Mouse (Mus musculus) adrenal gland, adult 18-20 months (tissue): ENCODE measurements around the gene Toe1. TPM values are rescaled to one million over a fixed set of nuclear protein-coding genes. Genes with fewer than 3 reads are reported as not detected.
"Not testable (repeated sequence)": the region's sequence is repeated elsewhere in the genome, so short reads cannot be mapped to it uniquely, and the experiment has no call there.

ENCODE experiments used
- DNase-seq, 2 experiments: peaks; one replicate each; pipeline ENCODE4 v3.0.0; 2021 to 2022; ENCODE audit warnings: low spot score in 2 of 2
- long read RNA-seq, 2 experiments: library from polyadenylated mRNA; stranded (forward); transcript quantifications; one replicate each; pipeline ENCODE4 v2.0.0; 2021
- total RNA-seq, 2 experiments: library from RNA; stranded (reverse); gene quantifications; 1 replicate in 1 of 2; 2 replicates in 1 of 2; pipeline ENCODE4 v1.2.3; 2021

The Toe1 gene
- 10 to 100 TPM; 13.5 to 14.9 TPM for total RNA-seq
- long read RNA-seq, experiment 1, transcript Toe1-201 (8 exons, 2,090 nt): major isoform, 6 of 11 reads
- long read RNA-seq, experiment 1, partial matches to known transcripts: 0 of 11 reads
- long read RNA-seq, experiment 1, other reads (novel, unspliced or antisense): 5 of 11 reads
- long read RNA-seq, experiment 2, transcript Toe1-201 (8 exons, 2,090 nt): major isoform, 28 of 34 reads
- long read RNA-seq, experiment 2, partial matches to known transcripts: 0 of 34 reads
- long read RNA-seq, experiment 2, other reads (novel, unspliced or antisense): 6 of 34 reads

- DNase-seq: peak; percentile 82 to 84
These were observed at the start of gene Toe1, which contains the start of gene Mutyh for GRCm38 (mm10) chr4:116807197-116808129. Gene Toe1, minus strand, starts transcription at chr4:116807640. Gene Mutyh, plus strand, starts transcription at chr4:116807723.

GRCm38 (mm10) chr4:116857203-116857602 is 49.8 kb upstream of the Toe1 start:
- no peak for DNase-seq

- no peak for DNase-seq
These were observed 46.8 kb upstream of the Toe1 start for GRCm38 (mm10) chr4:116854286-116854685.

- DNase-seq: no peak
These were observed 42.5 kb upstream of the Toe1 start for GRCm38 (mm10) chr4:116849901-116850300.

- no peak for DNase-seq
These were observed 36.9 kb upstream of the Toe1 start for GRCm38 (mm10) chr4:116844324-116844723.

- DNase-seq: no peak
These were observed 33.4 kb upstream of the Toe1 start for GRCm38 (mm10) chr4:116840841-116841240.

GRCm38 (mm10) chr4:116840096-116840495 is 32.7 kb upstream of the Toe1 start:
- DNase-seq: not testable (repeated sequence)

GRCm38 (mm10) chr4:116838999-116839398 is 31.6 kb upstream of the Toe1 start:
- no peak for DNase-seq

GRCm38 (mm10) chr4:116830070-116830368 is 22.6 kb upstream of the Toe1 start:
- DNase-seq: no peak

GRCm38 (mm10) chr4:116829364-116830069 is 22.1 kb upstream of the Toe1 start:
- no peak for DNase-seq

GRCm38 (mm10) chr4:116827819-116828218 is 20.4 kb upstream of the Toe1 start:
- DNase-seq: no peak

GRCm38 (mm10) chr4:116824541-116825004 is 17.1 kb upstream of the Toe1 start:
- DNase-seq: peak; percentile 55 to 65

- DNase-seq: no peak
These were observed 14.2 kb upstream of the Toe1 start, which contains the start of gene Hpdl for GRCm38 (mm10) chr4:116821694-116822016. Gene Hpdl, minus strand, starts transcription at chr4:116821707.

- DNase-seq: peak; percentile 71 to 76
These were observed 13.7 kb upstream of the Toe1 start for GRCm38 (mm10) chr4:116820902-116821693.

GRCm38 (mm10) chr4:116819968-116820901 is 12.8 kb upstream of the Toe1 start:
- no peak for DNase-seq

GRCm38 (mm10) chr4:116817486-116817885 is 10.0 kb upstream of the Toe1 start:
- DNase-seq: no peak

- DNase-seq: no peak
These were observed 7.8 kb upstream of the Toe1 start for GRCm38 (mm10) chr4:116815276-116815675.

- no peak for DNase-seq
These were observed 3.6 kb upstream of the Toe1 start for GRCm38 (mm10) chr4:116811012-116811411.

GRCm38 (mm10) chr4:116799901-116800300 is 7.5 kb downstream of the Toe1 start:
- no peak for DNase-seq
